Mouse (Mus musculus) myocyte (in vitro differentiated cells): ENCODE measurements around the gene Adamts12. TPM values are rescaled to one million over a fixed set of nuclear protein-coding genes. Genes with fewer than 3 reads are reported as not detected.

Source experiments
- H3K27me3 ChIP-seq: one replicate; pipeline ENCODE4 v1.6.1; 2011; ENCODE audit not compliant: control insufficient read depth, insufficient read depth, insufficient read length
- H3K36me3 ChIP-seq: one replicate; pipeline ENCODE4 v1.6.1; 2011; ENCODE audit not compliant: control insufficient read depth, insufficient read depth
- H3K4me2 ChIP-seq: one replicate; pipeline ENCODE4 v1.6.1; 2011; ENCODE audit warnings: low read depth, control low read depth
- H3K4me3 ChIP-seq: one replicate; pipeline ENCODE4 v1.5.1; 2011; ENCODE audit warnings: mild to moderate bottlenecking, control low read depth, moderate library complexity
- H3K79me2 ChIP-seq: one replicate; pipeline ENCODE4 v1.6.1; 2011; ENCODE audit not compliant: control insufficient read depth, insufficient read depth
- H3ac ChIP-seq: one replicate; pipeline ENCODE4 v1.6.1; 2011; ENCODE audit not compliant: control insufficient read depth, insufficient read length
- CEBPB ChIP-seq: IDR thresholded peaks from 2 replicates; pipeline ENCODE4 v1.6.1; 2011; ENCODE audit warnings: mild to moderate bottlenecking, moderate library complexity; ENCODE audit not compliant: poor library complexity, insufficient read depth, severe bottlenecking
- E2F4 ChIP-seq: IDR thresholded peaks from one replicate; pipeline ENCODE4 v1.6.1; 2011; ENCODE audit warnings: mild to moderate bottlenecking, control low read depth, moderate library complexity; ENCODE audit not compliant: insufficient read depth
- MAX ChIP-seq: IDR thresholded peaks from one replicate; pipeline ENCODE4 v1.6.1; 2011; ENCODE audit warnings: low read depth, mild to moderate bottlenecking, control low read depth
- MYOD1 ChIP-seq, 3 experiments: IDR thresholded peaks; one replicate each; pipeline ENCODE4 v1.6.1; 2011; ENCODE audit warnings: control low read depth in 2 of 3, low read depth in 2 of 3, mild to moderate bottlenecking in 2 of 3, moderate library complexity in 1 of 3; ENCODE audit not compliant: insufficient read length in 2 of 3, control insufficient read depth in 1 of 3
- MYOG ChIP-seq, 3 experiments: IDR thresholded peaks; one replicate each; pipeline ENCODE4 v1.6.1; 2011; ENCODE audit warnings: control low read depth in 2 of 3, low read depth in 2 of 3, mild to moderate bottlenecking in 2 of 3; ENCODE audit not compliant: insufficient read length in 2 of 3, control insufficient read depth in 1 of 3, insufficient read depth in 1 of 3
- POLR2A ChIP-seq: IDR thresholded peaks from one replicate; pipeline ENCODE4 v1.6.1; 2011; ENCODE audit warnings: low read depth, mild to moderate bottlenecking, control low read depth, moderate library complexity; ENCODE audit not compliant: insufficient read length
- POLR2AphosphoS2 ChIP-seq: IDR thresholded peaks from one replicate; pipeline ENCODE4 v1.6.1; 2011; ENCODE audit warnings: low read depth, control low read depth; ENCODE audit not compliant: insufficient read length
- REST ChIP-seq: IDR thresholded peaks from one replicate; pipeline ENCODE4 v1.6.1; 2011; ENCODE audit warnings: mild to moderate bottlenecking, control low read depth, moderate library complexity; ENCODE audit not compliant: insufficient read depth, insufficient read length
- SRF ChIP-seq: IDR thresholded peaks from one replicate; pipeline ENCODE4 v1.6.1; 2011; ENCODE audit warnings: low read depth; ENCODE audit not compliant: control insufficient read depth, insufficient read length
- TCF12 ChIP-seq: IDR thresholded peaks from one replicate; pipeline ENCODE4 v1.6.1; 2011; ENCODE audit warnings: mild to moderate bottlenecking, control low read depth; ENCODE audit not compliant: poor library complexity, insufficient read depth, severe bottlenecking
- TCF3 ChIP-seq: IDR thresholded peaks from one replicate; pipeline ENCODE4 v1.6.1; 2011; ENCODE audit warnings: low read depth, control low read depth; ENCODE audit not compliant: insufficient read length
- USF1 ChIP-seq: IDR thresholded peaks from one replicate; pipeline ENCODE4 v1.6.1; 2011; ENCODE audit warnings: low read depth, mild to moderate bottlenecking, control low read depth, moderate library complexity
- polyA plus RNA-seq: library from polyadenylated mRNA; unstranded; fragments of >200 nt; fragmentation: generic; extraction: Trizol; gene quantifications from one replicate; pipeline ENCODE4 v1.2.1, GENCODE M21; 2012; ENCODE audit warnings: missing spikeins

Adamts12 gene
- polyA plus RNA-seq, 1 experiment = 0.55 TPM

GRCm38 (mm10) chr15:11233906-11234632, 169.5 kb downstream of the Adamts12 start:
- no peak overlapping the region for H3K4me3 ChIP-seq
- H3K27me3 ChIP-seq = no peaks in the 10 kb centered on the region
- no peaks in the 10 kb centered on the region for H3K79me2 ChIP-seq
- TF ChIP-seq POLR2AphosphoS2 = no peak
- no peak for TF ChIP-seq TCF3
- no peak for TF ChIP-seq E2F4
- peak in 2 of 3 experiments; percentile 22 to 43 for TF ChIP-seq MYOD1 (IDR thresholded peaks at IDR 0.05; ENCODE audit: control insufficient read depth in 1 of 3, insufficient read length in 2 of 3, low read depth in 2 of 3)
- no peaks in the 10 kb centered on the region for H3K36me3 ChIP-seq
- no peak overlapping the region for H3ac ChIP-seq
- no peak overlapping the region for H3K4me2 ChIP-seq

GRCm38 (mm10) chr15:11240406-11240805, 175.8 kb downstream of the Adamts12 start:
- no peaks in the 10 kb centered on the region for H3K27me3 ChIP-seq
- no peak overlapping the region for H3K4me2 ChIP-seq
- no peaks in the 10 kb centered on the region for H3K79me2 ChIP-seq
- no peak overlapping the region for H3K4me3 ChIP-seq
- TF ChIP-seq TCF12 = no peak
- TF ChIP-seq MYOD1 (IDR thresholded peaks at IDR 0.05; ENCODE audit: control insufficient read depth in 1 of 3, insufficient read length in 2 of 3, low read depth in 2 of 3) = peak in 1 of 3 experiments; percentile 41
- no peak for TF ChIP-seq POLR2A
- no peak for TF ChIP-seq USF1
- no peak for TF ChIP-seq SRF
- no peaks in the 10 kb centered on the region for H3K36me3 ChIP-seq
- H3ac ChIP-seq = no peak overlapping the region

GRCm38 (mm10) chr15:11241288-11241687, 176.7 kb downstream of the Adamts12 start:
- Histone ChIP-seq H3K4me3 (no peak overlapping the region), H3K79me2 (no peaks in the 10 kb centered on the region), H3K4me2 (no peak overlapping the region), H3K27me3 (no peaks in the 10 kb centered on the region), H3ac (no peak overlapping the region), H3K36me3 (no peaks in the 10 kb centered on the region)
- TF ChIP-seq SRF (no peak), USF1 (no peak), REST (no peak), TCF12 (no peak), MYOG (IDR thresholded peaks at IDR 0.05; ENCODE audit: control insufficient read depth in 1 of 3, insufficient read depth in 1 of 3, insufficient read length in 2 of 3, low read depth in 2 of 3) (no peak), E2F4 (no peak), POLR2AphosphoS2 (no peak), POLR2A (no peak), TCF3 (no peak), MYOD1 (IDR thresholded peaks at IDR 0.05; ENCODE audit: control insufficient read depth in 1 of 3, insufficient read length in 2 of 3, low read depth in 2 of 3) (no peak), CEBPB (no peak), MAX (no peak)

DNA sequence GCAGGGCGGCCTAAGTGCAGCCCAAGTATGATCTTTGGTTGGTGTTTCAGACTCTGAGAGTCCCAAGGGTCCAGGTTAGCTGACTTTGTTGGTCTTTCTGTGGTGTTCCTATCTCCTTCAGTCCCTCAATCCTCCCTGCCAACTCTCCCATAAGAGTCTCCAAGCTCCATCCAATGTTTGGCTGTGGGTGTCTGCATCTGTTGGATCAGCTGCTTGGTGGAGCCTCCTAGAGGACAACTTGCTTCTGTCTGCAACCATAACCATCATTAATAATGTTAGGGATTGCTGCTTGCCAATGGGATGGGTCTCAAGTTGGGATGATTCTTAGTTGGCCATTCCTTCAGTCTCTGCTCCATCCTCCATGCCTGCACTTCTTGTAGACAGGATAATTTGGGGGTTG, 181.8 kb downstream of the Adamts12 start:
- no peak overlapping the region for H3K4me3 ChIP-seq
- no peaks in the 10 kb centered on the region for H3K79me2 ChIP-seq
- no peak overlapping the region for H3K4me2 ChIP-seq
- H3K27me3 ChIP-seq = no peaks in the 10 kb centered on the region
- H3K36me3 ChIP-seq = no peaks in the 10 kb centered on the region
- H3ac ChIP-seq = no peak overlapping the region
- TF ChIP-seq TCF3 = no peak

DNA sequence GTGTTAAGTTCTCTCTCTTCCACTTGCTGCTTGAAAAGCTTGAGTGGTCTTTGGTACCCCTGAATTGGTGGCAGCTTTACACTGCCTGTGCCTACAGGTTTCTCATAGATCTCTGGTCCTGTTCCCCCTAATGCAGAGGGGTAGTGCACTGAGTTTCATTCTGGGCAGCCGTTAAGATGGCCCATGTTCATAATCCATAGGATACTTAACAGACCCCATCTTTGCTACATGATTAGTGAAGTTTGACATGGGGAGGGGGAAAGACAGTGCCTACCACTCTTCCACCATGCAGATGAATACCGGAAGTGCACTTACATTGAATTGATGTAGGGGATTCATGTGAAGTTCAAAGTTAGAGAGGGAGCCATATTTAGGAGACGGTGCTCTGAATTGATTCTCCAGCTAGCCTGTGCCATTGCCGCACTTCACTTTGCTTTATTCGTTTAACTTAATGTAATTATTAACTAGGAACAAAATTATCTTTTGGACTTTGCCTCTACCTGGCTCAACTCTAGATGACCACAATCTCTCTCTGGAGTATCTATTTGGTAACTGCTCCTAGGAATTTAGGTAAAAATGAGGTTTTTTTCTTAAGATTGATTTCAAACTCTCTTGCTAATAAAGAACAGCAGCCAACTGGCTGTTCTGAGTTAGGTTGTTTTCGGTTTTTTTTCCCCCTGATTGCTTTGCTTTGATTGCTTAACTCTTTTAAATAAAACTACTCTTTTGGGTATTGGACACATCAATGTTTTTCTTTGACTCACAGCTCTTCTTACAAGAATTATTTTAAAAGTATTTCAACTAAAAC, 214.9 kb downstream of the Adamts12 start:
- Histone ChIP-seq H3ac (no peak overlapping the region), H3K79me2 (no peaks in the 10 kb centered on the region), H3K27me3 (peaks cover 14% of the 10 kb centered on the region), H3K4me2 (no peak overlapping the region), H3K36me3 (no peaks in the 10 kb centered on the region), H3K4me3 (no peak overlapping the region)
- TF ChIP-seq MAX = no peak
- no peak for TF ChIP-seq CEBPB
- TF ChIP-seq MYOG (IDR thresholded peaks at IDR 0.05; ENCODE audit: control insufficient read depth in 1 of 3, insufficient read depth in 1 of 3, insufficient read length in 2 of 3, low read depth in 2 of 3) = no peak
- no peak for TF ChIP-seq POLR2A
- no peak for TF ChIP-seq TCF12
- TF ChIP-seq POLR2AphosphoS2 = no peak
